Mouse (Mus musculus): ENCODE results near the gene Dmc1. TPM values are rescaled to one million over a fixed set of nuclear protein-coding genes. Genes with fewer than 3 reads are reported as not detected.

Gene Dmc1
- polyA plus RNA-seq, 1 experiment from 2014 or later = 2.2 TPM

Small RNA genes within 50 kb of the gene (microRNA-seq; reads per million reads assigned to microRNA genes)
- gene Gm27903 = not detected

Other genes with a start within 250 kb of the Dmc1 start
- gene Tmem184b, start 201.5 kb downstream of the Dmc1 start, polyA plus RNA-seq (2015; fragmentation: Nextera tagmentation; extraction: Ambion mirVana) = 67.1 and 72.0 TPM in 2 replicates
- 100 and 112 TPM in 2 replicates for gene Csnk1e, start 149.5 kb downstream of the Dmc1 start, polyA plus RNA-seq (2015; fragmentation: Nextera tagmentation; extraction: Ambion mirVana)
- not detected in 2 replicates for gene Kcnj4, start 99.9 kb downstream of the Dmc1 start, polyA plus RNA-seq (2015; fragmentation: Nextera tagmentation; extraction: Ambion mirVana)
- gene Kdelr3, start 88.7 kb downstream of the Dmc1 start, polyA plus RNA-seq (2015; fragmentation: Nextera tagmentation; extraction: Ambion mirVana) = 89.9 and 99.5 TPM in 2 replicates
- gene Ddx17, start 58.4 kb downstream of the Dmc1 start, polyA plus RNA-seq (2015; fragmentation: Nextera tagmentation; extraction: Ambion mirVana) = 61.4 and 65.8 TPM in 2 replicates
- gene Fam227a, start 53.8 kb upstream of the Dmc1 start, polyA plus RNA-seq (2015; fragmentation: Nextera tagmentation; extraction: Ambion mirVana) = 2.2 and 2.5 TPM in 2 replicates
- 60.7 and 66.0 TPM in 2 replicates for gene Cby1, start 54.1 kb upstream of the Dmc1 start, polyA plus RNA-seq (2015; fragmentation: Nextera tagmentation; extraction: Ambion mirVana)
- gene Tomm22, start 65.8 kb upstream of the Dmc1 start, polyA plus RNA-seq (2015; fragmentation: Nextera tagmentation; extraction: Ambion mirVana) = 238 TPM in 2 replicates
- 26.1 and 28.3 TPM in 2 replicates for gene Josd1, start 82.8 kb upstream of the Dmc1 start, polyA plus RNA-seq (2015; fragmentation: Nextera tagmentation; extraction: Ambion mirVana)
- gene Gtpbp1, start 85.7 kb upstream of the Dmc1 start, polyA plus RNA-seq (2015; fragmentation: Nextera tagmentation; extraction: Ambion mirVana) = 39.8 and 42.2 TPM in 2 replicates
- gene Sun2, start 137.4 kb upstream of the Dmc1 start, polyA plus RNA-seq (2015; fragmentation: Nextera tagmentation; extraction: Ambion mirVana) = 7.3 and 8.0 TPM in 2 replicates
- 69.2 and 74.4 TPM in 2 replicates for gene Dnal4, start 172.7 kb upstream of the Dmc1 start, polyA plus RNA-seq (2015; fragmentation: Nextera tagmentation; extraction: Ambion mirVana)
- 4.7 and 5.4 TPM in 2 replicates for gene Nptxr, start 199.7 kb upstream of the Dmc1 start, polyA plus RNA-seq (2015; fragmentation: Nextera tagmentation; extraction: Ambion mirVana)
- 0.32 and 0.39 TPM in 2 replicates for gene Npcd, start 229.1 kb upstream of the Dmc1 start, polyA plus RNA-seq (2015; fragmentation: Nextera tagmentation; extraction: Ambion mirVana)
- gene Cbx6, start 229.6 kb upstream of the Dmc1 start, polyA plus RNA-seq (2015; fragmentation: Nextera tagmentation; extraction: Ambion mirVana) = 54.7 and 56.7 TPM in 2 replicates

Measured in embryonic facial prominence, embryonic 13.5 days (tissue).